Mouse (Mus musculus): ENCODE measurements at regions not wholly inside any gene's neighbourhood (a gene's known extent, or its start where the extent isn't known, plus 50 kb on each side); places are given as distances from the start of the nearest gene placed in this dataset.
A peak's percentile ranks its signal among the peaks of the same experiment; 100 is the strongest.

GRCm38 (mm10) chr17:81906481-81907012, 168.4 kb upstream of the Slc8a1 start:
- no peak for TF ChIP-seq NRF1 (IDR thresholded peaks at IDR 0.05; ENCODE audit: low read depth, low read length)
- TF ChIP-seq ZC3H11A (IDR thresholded peaks at IDR 0.05; ENCODE audit: low read depth, low read length), result no peak
- no peak for TF ChIP-seq RAD21 (IDR thresholded peaks at IDR 0.05; ENCODE audit: low read depth, low read length)
- TF ChIP-seq MAZ (IDR thresholded peaks at IDR 0.05; ENCODE audit: low read depth, low read length), result no peak
- no peak for TF ChIP-seq ETS1 (conservative IDR thresholded peaks at IDR 0.05; ENCODE audit: low read depth, low read length)
- no peak for TF ChIP-seq ZNF384 (IDR thresholded peaks at IDR 0.05; ENCODE audit: low read depth, low read length)
- no peak for TF ChIP-seq E2F4 (IDR thresholded peaks at IDR 0.05; ENCODE audit: insufficient replicate concordance, low read depth, low read length)
- TF ChIP-seq USF1 (IDR thresholded peaks at IDR 0.05; ENCODE audit: low read depth, low read length), result no peak
- TF ChIP-seq UBTF (IDR thresholded peaks at IDR 0.05; ENCODE audit: low read depth, low read length), result no peak
- no peak for TF ChIP-seq RCOR1 (conservative IDR thresholded peaks at IDR 0.05; ENCODE audit: low read depth, low read length)
- TF ChIP-seq USF2 (conservative IDR thresholded peaks at IDR 0.05; ENCODE audit: low read depth, low read length), result no peak
- TF ChIP-seq EP300 (IDR thresholded peaks at IDR 0.05; ENCODE audit: low read length), result no peak
- no peak for TF ChIP-seq PAX5 (IDR thresholded peaks at IDR 0.05; ENCODE audit: low read length)
- TF ChIP-seq POLR2AphosphoS2 (IDR thresholded peaks at IDR 0.05; ENCODE audit: low read depth, low read length), result no peak
- TF ChIP-seq CHD2 (IDR thresholded peaks at IDR 0.05; ENCODE audit: low read length), result no peak
- TF ChIP-seq SIN3A (IDR thresholded peaks at IDR 0.05; ENCODE audit: low read length), result no peak
- TF ChIP-seq MYC (IDR thresholded peaks at IDR 0.05; ENCODE audit: low read depth, low read length), result no peak
- TF ChIP-seq BHLHE40 (IDR thresholded peaks at IDR 0.05; ENCODE audit: low read depth, low read length), result no peak
- no peak for TF ChIP-seq MEF2A (IDR thresholded peaks at IDR 0.05; ENCODE audit: borderline replicate concordance, low read depth, low read length)
- H3K4me3 ChIP-seq (replicated peaks in 1 of 3; ENCODE audit: low read depth in 2 of 3, low read length in 2 of 3, poor library complexity in 1 of 3), result no peak overlapping the region
- H3K4me2 ChIP-seq (ENCODE audit: insufficient read depth, low read depth, poor library complexity, severe bottlenecking), result no peak overlapping the region
- DNase-seq (ENCODE audit: extremely low read depth), result no peak
- H3K79me2 ChIP-seq (replicated peaks; ENCODE audit: control insufficient read depth, extremely low read depth, insufficient read depth, poor library complexity, severe bottlenecking), result no peaks in the 10 kb centered on the region
- no peak overlapping the region for H3K9ac ChIP-seq (ENCODE audit: insufficient read depth, low read depth)
- no peak overlapping the region for H3K27ac ChIP-seq (ENCODE audit: insufficient read depth, low read depth)
- H3K27me3 ChIP-seq (replicated peaks), result no peaks in the 10 kb centered on the region
- peaks cover 0 to 18% of the 10 kb centered on the region in 2 experiments; a peak in 2 of 4 replicates for H3K4me1 ChIP-seq (ENCODE audit: control insufficient read depth in 1 of 2, insufficient read depth in 2 of 2)
- no peaks in the 10 kb centered on the region for H3K36me3 ChIP-seq (replicated peaks in 1 of 2; ENCODE audit: control insufficient read depth in 1 of 2, insufficient read depth in 1 of 2, low read length in 1 of 2)
- in situ Hi-C loops (cut with MboI; ENCODE audit: low pct_ligation_motif_present, low pct_unique_long_range_greater_than_20kb, low sequenced_read_pairs), result no loop called here
- H3K9me3 ChIP-seq (replicated peaks; ENCODE audit: low read length), result no peaks in the 10 kb centered on the region
- dilution Hi-C loops (cut with MboI; ENCODE audit: extremely low pct_ligation_motif_present, extremely low pct_unique_long_range_greater_than_20kb, low sequenced_read_pairs), result no loop called here

GRCm38 (mm10) chr17:81901999-81902665, 164.0 kb upstream of the Slc8a1 start:
- H3K27ac ChIP-seq (ENCODE audit: insufficient read depth, low read depth), result no peak overlapping the region
- no peaks in the 10 kb centered on the region for H3K36me3 ChIP-seq (replicated peaks in 1 of 2; ENCODE audit: control insufficient read depth in 1 of 2, insufficient read depth in 1 of 2, low read length in 1 of 2)
- H3K79me2 ChIP-seq (replicated peaks; ENCODE audit: control insufficient read depth, extremely low read depth, insufficient read depth, poor library complexity, severe bottlenecking), result no peaks in the 10 kb centered on the region
- no peak overlapping the region for H3K4me3 ChIP-seq (replicated peaks in 1 of 3; ENCODE audit: low read depth in 2 of 3, low read length in 2 of 3, poor library complexity in 1 of 3)
- no peaks in the 10 kb centered on the region for H3K27me3 ChIP-seq (replicated peaks)
- peaks cover 3% of the 10 kb centered on the region for H3K9me3 ChIP-seq (replicated peaks; ENCODE audit: low read length)
- dilution Hi-C loops (cut with MboI; ENCODE audit: extremely low pct_ligation_motif_present, extremely low pct_unique_long_range_greater_than_20kb, low sequenced_read_pairs) (no loop called here), in situ Hi-C loops (cut with MboI; ENCODE audit: low pct_ligation_motif_present, low pct_unique_long_range_greater_than_20kb, low sequenced_read_pairs) (no loop called here)
- no peak overlapping the region for H3K4me2 ChIP-seq (ENCODE audit: insufficient read depth, low read depth, poor library complexity, severe bottlenecking)
- peak; percentile 70 for DNase-seq (ENCODE audit: extremely low read depth)
- no peak overlapping the region for H3K9ac ChIP-seq (ENCODE audit: insufficient read depth, low read depth)
- peaks cover 0 to 23% of the 10 kb centered on the region in 2 experiments; a peak in 2 of 4 replicates for H3K4me1 ChIP-seq (ENCODE audit: control insufficient read depth in 1 of 2, insufficient read depth in 2 of 2)
- TF ChIP-seq MAX (IDR thresholded peaks at IDR 0.05; ENCODE audit: low read length), result no peak
- peak; percentile 34; the same call in 1 of the 2 replicates for TF ChIP-seq ZNF384 (IDR thresholded peaks at IDR 0.05; ENCODE audit: low read depth, low read length)
- TF ChIP-seq MAFK (IDR thresholded peaks at IDR 0.05; ENCODE audit: insufficient replicate concordance, low read length), result 0 out of 2 replicates have a peak, but pooled peaks have one; percentile 24
- TF ChIP-seq TBP (conservative IDR thresholded peaks at IDR 0.05; ENCODE audit: low read depth, low read length), result no peak
- TF ChIP-seq IRF4 (IDR thresholded peaks at IDR 0.05; ENCODE audit: low read depth, low read length), result no peak
- no peak for TF ChIP-seq MYC (IDR thresholded peaks at IDR 0.05; ENCODE audit: low read depth, low read length)
- no peak for TF ChIP-seq ZMIZ1 (IDR thresholded peaks at IDR 0.05; ENCODE audit: low read depth, low read length)
- TF ChIP-seq NELFE (IDR thresholded peaks at IDR 0.05; ENCODE audit: low read depth, low read length), result no peak
- no peak for TF ChIP-seq SMC3 (IDR thresholded peaks at IDR 0.05; ENCODE audit: low read depth, low read length)
- no peak for TF ChIP-seq ELF1 (IDR thresholded peaks at IDR 0.05; ENCODE audit: low read depth, low read length)
- TF ChIP-seq POLR2AphosphoS2 (IDR thresholded peaks at IDR 0.05; ENCODE audit: low read depth, low read length), result no peak
- TF ChIP-seq CHD1 (IDR thresholded peaks at IDR 0.05; ENCODE audit: low read depth, low read length), result no peak
- no peak for TF ChIP-seq MEF2A (IDR thresholded peaks at IDR 0.05; ENCODE audit: borderline replicate concordance, low read depth, low read length)
- TF ChIP-seq HCFC1 (IDR thresholded peaks at IDR 0.05; ENCODE audit: low read depth, low read length), result no peak
- no peak for TF ChIP-seq ZC3H11A (IDR thresholded peaks at IDR 0.05; ENCODE audit: low read depth, low read length)
- TF ChIP-seq TCF12 (IDR thresholded peaks at IDR 0.05; ENCODE audit: low read depth, low read length), result no peak
- TF ChIP-seq ZKSCAN1 (IDR thresholded peaks at IDR 0.05; ENCODE audit: borderline replicate concordance, low read depth, low read length), result no peak
- TF ChIP-seq ETS1 (conservative IDR thresholded peaks at IDR 0.05; ENCODE audit: low read depth, low read length), result no peak
- TF ChIP-seq PAX5 (IDR thresholded peaks at IDR 0.05; ENCODE audit: low read length), result no peak
- TF ChIP-seq NRF1 (IDR thresholded peaks at IDR 0.05; ENCODE audit: low read depth, low read length), result no peak
